Mouse (Mus musculus): ENCODE results near the gene Med19. TPM values are rescaled to one million over a fixed set of nuclear protein-coding genes. Genes with fewer than 3 reads are reported as not detected.
"Not testable (repeated sequence)": the region's sequence is repeated elsewhere in the genome, so short reads cannot be mapped to it uniquely, and the experiment has no call there.

Gene Med19
- polyA plus RNA-seq, 1 experiment from 2014 or later, result 31.1 TPM

DNA sequence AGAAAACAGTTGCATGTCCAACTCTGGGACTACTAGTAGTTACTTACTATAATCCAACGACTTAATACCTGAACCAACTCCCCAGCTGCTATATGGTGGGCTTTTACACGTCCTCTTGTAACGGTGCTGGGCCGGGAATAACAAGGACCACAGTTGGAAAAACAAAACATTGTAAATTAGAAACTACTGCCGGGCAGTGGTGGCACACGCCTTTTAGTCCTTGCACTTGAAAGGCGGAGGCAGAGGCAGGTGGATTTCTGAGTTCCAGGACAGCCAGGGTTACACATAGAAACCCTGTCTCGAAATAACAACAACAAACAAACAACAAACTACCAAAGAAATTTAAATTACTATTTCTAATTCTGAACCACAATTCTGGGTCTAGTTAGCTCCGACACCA, 48.5 kb downstream of the Med19 start:
- Histone ChIP-seq H3K27me3 (replicated peaks) (no peaks in the 10 kb centered on the region), H3K4me3 (replicated peaks) (peak overlapping the region; percentile 50), H3K9me3 (no peaks in the 10 kb centered on the region), H3K27ac (no peak overlapping the region), H3K36me3 (peaks cover 10% of the 10 kb centered on the region; the same call in 1 of the 2 replicates), H3K9ac (peak overlapping the region; percentile 24; the same call in 1 of the 2 replicates), H3K4me2 (peak overlapping the region; percentile 76), H3K4me1 (peaks cover 13% of the 10 kb centered on the region)
- WGBS, result 2% methylated on average over 9 of the region's 9 CpGs
- no peak for ATAC-seq (ENCODE audit: insufficient read depth, low FRiP score, low read depth)

- peak within 1 kb of the TSS; percentile 50 for H3K4me3 ChIP-seq (replicated peaks)
- H3K9ac ChIP-seq, result peak within 1 kb of the TSS; percentile 39; the same call in 1 of the 2 replicates
- H3K27ac ChIP-seq, result peak within 1 kb of the TSS; percentile 92
- H3K36me3 ChIP-seq, result peaks cover 9% of the 10 kb centered on the region; the same call in 1 of the 2 replicates
- no peaks in the 10 kb centered on the region for H3K9me3 ChIP-seq
- ATAC-seq (ENCODE audit: insufficient read depth, low FRiP score, low read depth), result peak; percentile 97
- under 1% methylated on average over 39 of the region's 39 CpGs for WGBS
- peak within 1 kb of the TSS; percentile 76 for H3K4me2 ChIP-seq
- peaks cover 13% of the 10 kb centered on the region for H3K4me1 ChIP-seq
- H3K27me3 ChIP-seq (replicated peaks), result no peaks in the 10 kb centered on the region
Measured at GRCm38 (mm10) chr2:84727172-84727858, 49.1 kb downstream of the Med19 start, which contains the start of gene Clp1. Clp1 (minus strand) TSS chr2:84727350.

- not testable (repeated sequence) for H3K4me3 ChIP-seq (replicated peaks); H3K9ac ChIP-seq; H3K27me3 ChIP-seq (replicated peaks); ATAC-seq (ENCODE audit: insufficient read depth, low FRiP score, low read depth); H3K36me3 ChIP-seq; H3K4me2 ChIP-seq; H3K9me3 ChIP-seq; H3K27ac ChIP-seq
- peaks cover 13% of the 10 kb centered on the region for H3K4me1 ChIP-seq
- WGBS, result 77% methylated on average over 5 of the region's 5 CpGs
Measured at GRCm38 (mm10) chr2:84728191-84728590, 50.0 kb downstream of the Med19 start.

- no peaks in the 10 kb centered on the region for H3K9me3 ChIP-seq
- H3K4me1 ChIP-seq, result peaks cover 34% of the 10 kb centered on the region
- ATAC-seq (ENCODE audit: insufficient read depth, low FRiP score, low read depth), result no peak
- no peak overlapping the region for H3K27ac ChIP-seq
- H3K4me2 ChIP-seq, result no peak overlapping the region
- H3K9ac ChIP-seq, result no peak overlapping the region
- 77% methylated on average over 3 of the region's 3 CpGs for WGBS
- H3K4me3 ChIP-seq (replicated peaks), result no peak overlapping the region
- no peaks in the 10 kb centered on the region for H3K36me3 ChIP-seq
- H3K27me3 ChIP-seq (replicated peaks), result 0 out of 2 replicates have a peak, but pooled peaks cover under 1% of the 10 kb centered on the region
Measured at GRCm38 (mm10) chr2:84731206-84731605, 53.0 kb downstream of the Med19 start.

DNA sequence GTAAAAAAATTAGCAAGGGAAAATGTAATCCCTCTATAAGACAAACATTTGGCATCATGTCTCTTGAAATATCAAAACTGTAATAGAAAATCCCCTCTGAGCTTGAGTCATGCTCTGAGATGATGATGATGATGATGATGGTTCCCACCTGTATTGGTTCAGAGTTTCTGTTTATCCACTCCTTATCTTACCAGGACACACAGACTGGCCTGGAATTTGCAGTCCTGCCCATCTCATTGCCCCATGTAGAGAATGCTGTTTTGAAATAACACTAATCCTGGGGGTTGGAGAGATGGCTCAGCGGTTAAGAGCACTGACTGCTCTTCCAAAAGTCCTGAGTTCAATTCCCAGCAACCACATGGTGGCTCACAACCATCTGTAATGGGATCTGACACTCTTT, 54.2 kb downstream of the Med19 start:
- H3K27me3 ChIP-seq (replicated peaks), result 0 out of 2 replicates have a peak, but pooled peaks cover 3% of the 10 kb centered on the region

DNA sequence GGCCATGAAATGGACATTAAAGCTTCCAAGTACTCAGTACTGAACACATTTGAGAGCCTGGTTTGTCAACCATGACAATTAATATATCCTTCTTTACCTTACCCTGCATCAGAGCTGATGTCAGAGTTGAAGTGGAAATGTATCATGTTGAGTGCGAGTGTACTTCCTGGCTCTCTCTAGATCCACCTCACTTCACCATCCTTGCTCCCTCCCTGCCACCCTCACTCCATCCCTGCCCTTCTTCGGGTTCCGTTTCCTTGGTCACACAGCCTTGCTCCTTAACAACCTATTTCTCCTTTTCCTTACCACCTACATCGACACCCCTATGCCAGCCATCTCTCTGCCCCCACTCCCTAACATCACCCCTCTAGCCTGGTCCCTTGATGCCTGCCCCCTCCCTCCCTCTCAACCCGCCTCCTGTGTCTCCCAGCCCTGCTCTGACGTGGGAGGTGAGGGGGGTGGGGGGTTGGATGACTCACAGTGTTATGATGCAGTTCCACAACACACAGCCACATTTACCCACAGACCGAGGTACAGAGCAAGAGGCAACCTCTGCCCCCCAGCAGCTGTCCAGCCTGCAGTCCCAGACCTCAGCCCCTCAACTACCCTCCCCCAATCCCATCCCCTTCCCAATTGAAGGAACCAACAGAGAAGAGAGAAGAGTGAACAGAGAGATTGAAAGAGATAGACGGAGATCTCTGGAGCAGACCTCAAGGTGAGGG, 55.5 kb downstream of the Med19 start, which contains the start of gene Ypel4:
Ypel4 (plus strand) TSS at position 480 of the 722 bp plus-strand sequence.
- WGBS, result 1% methylated on average over 8 of the region's 8 CpGs
- Histone ChIP-seq H3K36me3 (no peaks in the 10 kb centered on the region), H3K4me1 (peaks cover 53% of the 10 kb centered on the region), H3K9me3 (no peaks in the 10 kb centered on the region), H3K27me3 (replicated peaks) (0 out of 2 replicates have a peak, but pooled peaks cover 3% of the 10 kb centered on the region), H3K4me2 (peak within 1 kb of the TSS; percentile 69), H3K27ac (no peak within 1 kb of the TSS; the same call in 1 of the 2 replicates), H3K4me3 (replicated peaks) (peak within 1 kb of the TSS; percentile 45), H3K9ac (peak within 1 kb of the TSS; percentile 13; the same call in 1 of the 2 replicates)
- ATAC-seq (ENCODE audit: insufficient read depth, low FRiP score, low read depth), result peak; percentile 24; the same call in 1 of the 2 replicates

More for the DNA sequence above, 54.2 kb downstream of the Med19 start:
- no peaks in the 10 kb centered on the region for H3K9me3 ChIP-seq
- H3K4me3 ChIP-seq (replicated peaks), result no peak overlapping the region
- no peak for ATAC-seq (ENCODE audit: insufficient read depth, low FRiP score, low read depth)
- no peak overlapping the region for H3K4me2 ChIP-seq
- no peak overlapping the region for H3K9ac ChIP-seq
- H3K27ac ChIP-seq, result no peak overlapping the region
- peaks cover 40% of the 10 kb centered on the region for H3K4me1 ChIP-seq
- WGBS, result 74% methylated on average over 1 of the region's 1 CpGs
- no peaks in the 10 kb centered on the region for H3K36me3 ChIP-seq

DNA sequence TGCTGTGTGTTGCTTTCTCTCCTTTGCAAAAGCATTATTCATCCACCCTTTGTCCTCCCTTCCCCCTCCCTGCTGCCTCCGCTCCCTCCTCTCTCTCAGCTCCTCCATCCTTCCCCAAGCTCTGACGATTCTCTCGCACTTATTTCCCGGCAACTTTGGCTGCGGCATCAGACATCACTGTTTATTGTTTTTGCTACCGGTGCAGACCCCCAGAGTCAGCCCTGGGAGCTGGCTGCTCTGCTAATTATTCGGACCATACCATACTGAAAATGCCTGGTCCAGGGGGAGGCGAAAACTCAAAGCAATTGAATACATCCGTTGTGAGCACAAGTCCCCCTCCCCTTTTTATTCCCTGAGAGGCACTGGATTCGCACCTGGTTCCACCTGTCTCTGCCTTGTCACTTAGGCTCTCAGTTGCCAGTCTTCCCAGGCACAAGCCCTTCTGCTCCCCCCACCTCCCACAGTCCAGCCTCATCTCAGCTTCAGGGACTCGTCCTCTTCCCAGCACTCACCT, 56.2 kb downstream of the Med19 start:
- under 1% methylated on average over 11 of the region's 11 CpGs for WGBS
- Histone ChIP-seq H3K27ac (no peak overlapping the region; the same call in 1 of the 2 replicates), H3K9ac (peak overlapping the region; percentile 13; the same call in 1 of the 2 replicates)

DNA sequence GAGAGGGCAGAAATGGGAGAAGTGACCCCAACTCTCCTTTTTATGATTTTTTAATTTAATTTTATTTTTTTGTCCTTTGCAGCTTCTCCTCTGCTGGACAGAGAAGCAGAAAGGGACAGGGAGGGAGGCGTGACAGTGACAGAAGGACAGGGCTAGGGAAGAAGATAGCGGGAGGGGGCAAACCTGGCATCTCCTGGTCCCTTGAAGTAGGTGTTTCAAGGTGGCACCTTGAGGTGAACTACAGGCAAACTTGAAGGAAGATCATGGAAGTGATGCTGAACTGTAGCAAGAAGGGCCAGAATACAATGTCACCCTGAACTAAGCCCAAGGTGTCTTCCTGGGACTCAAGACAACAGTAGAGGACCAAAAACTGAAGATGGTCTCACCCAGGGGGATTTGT, 56.7 kb downstream of the Med19 start:
- H3K4me2 ChIP-seq, result peak overlapping the region; percentile 69
- H3K4me1 ChIP-seq, result peaks cover 60% of the 10 kb centered on the region
- H3K9ac ChIP-seq, result peak overlapping the region; percentile 13; the same call in 1 of the 2 replicates
- 0 out of 2 replicates have a peak, but pooled peaks cover 3% of the 10 kb centered on the region for H3K27me3 ChIP-seq (replicated peaks)
- WGBS, result 3% methylated on average over 2 of the region's 2 CpGs
- peak overlapping the region; percentile 45 for H3K4me3 ChIP-seq (replicated peaks)
- H3K27ac ChIP-seq, result no peak overlapping the region
- 0 out of 2 replicates have a peak, but pooled peaks cover 2% of the 10 kb centered on the region for H3K36me3 ChIP-seq
- ATAC-seq (ENCODE audit: insufficient read depth, low FRiP score, low read depth), result no peak
- no peaks in the 10 kb centered on the region for H3K9me3 ChIP-seq

More for the DNA sequence above, 56.2 kb downstream of the Med19 start:
- Histone ChIP-seq H3K27me3 (replicated peaks) (0 out of 2 replicates have a peak, but pooled peaks cover 3% of the 10 kb centered on the region), H3K4me2 (peak overlapping the region; percentile 69), H3K4me3 (replicated peaks) (peak overlapping the region; percentile 45), H3K36me3 (no peaks in the 10 kb centered on the region), H3K4me1 (peaks cover 56% of the 10 kb centered on the region), H3K9me3 (no peaks in the 10 kb centered on the region)
- ATAC-seq (ENCODE audit: insufficient read depth, low FRiP score, low read depth), result no peak

GRCm38 (mm10) chr2:84735346-84735920, 57.2 kb downstream of the Med19 start:
- Histone ChIP-seq H3K27ac (no peak overlapping the region; the same call in 1 of the 2 replicates), H3K4me3 (replicated peaks) (peak overlapping the region; percentile 45), H3K9ac (peak overlapping the region; percentile 13; the same call in 1 of the 2 replicates), H3K9me3 (no peaks in the 10 kb centered on the region), H3K4me2 (peak overlapping the region; percentile 69), H3K27me3 (replicated peaks) (0 out of 2 replicates have a peak, but pooled peaks cover 3% of the 10 kb centered on the region), H3K4me1 (peaks cover 65% of the 10 kb centered on the region), H3K36me3 (0 out of 2 replicates have a peak, but pooled peaks cover 5% of the 10 kb centered on the region)
- 11% methylated on average over 7 of the region's 7 CpGs for WGBS
- ATAC-seq (ENCODE audit: insufficient read depth, low FRiP score, low read depth), result peak; percentile 85

DNA sequence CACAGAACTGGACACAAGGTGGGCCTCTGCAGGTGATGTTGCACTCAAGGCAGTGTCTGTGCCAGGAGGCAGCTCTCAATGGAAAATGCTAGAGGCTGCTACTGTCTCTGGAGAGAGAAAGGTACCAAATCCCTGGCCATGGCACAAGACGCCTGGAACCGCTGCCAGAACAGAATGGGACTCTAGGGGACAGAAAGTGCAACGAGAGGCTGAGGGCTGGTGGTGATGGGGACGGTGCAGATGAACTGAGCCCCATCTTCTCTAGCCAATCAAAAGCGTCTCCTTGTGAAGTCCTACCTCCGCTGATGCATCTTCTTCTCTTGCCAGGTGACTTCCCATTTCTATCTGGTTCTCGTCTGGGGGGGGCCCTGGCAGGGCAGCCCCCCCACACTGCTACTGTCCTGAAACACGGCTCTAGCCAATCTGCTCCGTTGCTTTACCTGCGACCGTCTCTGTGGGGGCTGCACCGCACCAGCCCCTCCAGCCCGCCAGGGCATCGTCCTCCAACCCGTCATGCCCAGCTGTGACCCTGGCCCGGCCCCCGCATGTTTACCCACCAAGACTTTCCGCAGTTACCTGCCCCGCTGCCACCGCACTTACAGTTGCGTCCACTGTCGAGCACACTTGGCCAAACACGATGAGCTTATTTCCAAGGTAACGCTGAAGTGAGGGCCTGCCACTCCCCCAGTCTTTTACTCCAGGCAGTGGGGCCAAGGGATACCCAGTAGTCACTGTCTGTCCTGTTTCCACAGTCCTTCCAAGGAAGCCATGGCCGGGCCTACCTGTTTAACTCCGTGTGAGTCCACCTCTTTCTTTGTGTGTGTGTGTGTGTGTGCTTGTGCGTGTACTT, 58.3 kb downstream of the Med19 start:
- Histone ChIP-seq H3K9me3 (no peaks in the 10 kb centered on the region), H3K4me3 (replicated peaks) (peak overlapping the region; percentile 12), H3K4me2 (peak overlapping the region; percentile 69), H3K4me1 (peaks cover 75% of the 10 kb centered on the region), H3K36me3 (peaks cover 10% of the 10 kb centered on the region; the same call in 1 of the 2 replicates), H3K27me3 (replicated peaks) (0 out of 2 replicates have a peak, but pooled peaks cover 3% of the 10 kb centered on the region), H3K9ac (no peak overlapping the region), H3K27ac (no peak overlapping the region)
- no peak for ATAC-seq (ENCODE audit: insufficient read depth, low FRiP score, low read depth)
- WGBS, result 5% methylated on average over 27 of the region's 27 CpGs

Data from stomach, embryonic 15.5 days (tissue).